Mouse (Mus musculus): ENCODE results near the gene Tln2.
"Not testable (repeated sequence)": the region's sequence is repeated elsewhere in the genome, so short reads cannot be mapped to it uniquely, and the experiment has no call there.

Gene Tln2

GRCm38 (mm10) chr9:67361511-67361910 lies 198.0 kb downstream of the Tln2 start:
- DNase-seq (ENCODE audit: low spot score in 2 of 2) = no peak

DNA sequence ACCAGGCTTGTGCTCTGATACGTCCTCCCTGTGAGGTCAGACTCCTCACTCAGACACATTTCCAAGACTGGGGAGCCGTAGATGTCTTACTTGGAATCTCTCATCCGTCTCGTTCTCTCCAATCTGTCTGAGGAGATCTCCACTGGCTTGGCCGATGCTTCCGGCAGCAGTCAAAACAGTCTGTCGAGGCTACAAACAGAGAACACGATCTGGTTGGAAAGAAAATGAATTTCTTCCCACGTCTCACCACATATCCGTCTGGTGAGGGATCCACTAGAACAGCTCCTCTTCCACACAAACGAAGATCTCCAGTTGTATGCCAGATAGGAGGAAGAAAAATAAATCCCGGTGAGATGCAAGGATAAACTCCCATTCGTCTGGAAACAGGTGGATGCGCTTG lies 205.1 kb downstream of the Tln2 start:
- DNase-seq (ENCODE audit: low spot score in 2 of 2) = no peak

DNA sequence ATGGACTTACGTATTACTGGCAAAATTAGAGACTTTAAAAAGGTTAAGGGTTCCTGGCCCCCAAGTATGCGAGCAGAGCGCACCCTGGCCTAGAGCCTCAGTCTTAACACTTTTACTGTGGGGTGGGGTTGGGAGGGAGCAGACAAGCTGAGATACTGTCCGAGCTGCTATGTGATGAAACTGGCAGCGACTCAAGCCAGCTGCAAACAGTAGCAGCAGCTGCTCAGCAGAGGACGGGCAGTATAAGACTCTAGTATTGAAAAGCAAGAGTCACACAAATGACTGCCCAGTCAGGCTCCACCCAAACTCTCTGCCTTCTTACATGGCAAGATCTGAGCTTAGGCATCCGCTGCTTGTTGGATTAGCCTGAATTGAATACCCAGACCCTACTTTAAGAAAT lies 206.1 kb downstream of the Tln2 start:
- DNase-seq (ENCODE audit: low spot score in 2 of 2) = no peak

DNA sequence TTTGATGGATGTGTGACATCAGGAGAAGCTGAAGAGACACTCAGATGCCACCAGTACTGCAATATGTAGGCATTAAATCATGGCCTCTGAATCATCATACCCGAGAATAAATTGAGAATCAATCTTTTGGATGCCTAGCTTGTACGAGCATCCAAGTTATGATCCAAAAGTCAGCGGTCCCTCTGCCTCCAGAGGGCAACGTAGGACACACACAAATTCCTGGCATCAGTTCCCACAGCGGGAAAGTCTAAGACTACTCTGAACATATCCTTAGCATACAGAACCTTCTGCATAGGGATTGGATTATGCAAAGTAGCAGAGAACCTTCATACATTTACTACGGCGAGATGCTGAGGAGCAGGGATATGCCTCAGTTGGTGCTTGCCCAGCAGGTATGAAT lies 210.5 kb downstream of the Tln2 start:
- DNase-seq (ENCODE audit: low spot score in 2 of 2) = no peak

GRCm38 (mm10) chr9:67347184-67347583 lies 212.3 kb downstream of the Tln2 start:
- no peak for DNase-seq (ENCODE audit: low spot score in 2 of 2)

- DNase-seq (ENCODE audit: low spot score in 2 of 2) = no peak
Observed at GRCm38 (mm10) chr9:67331281-67331680, 228.2 kb downstream of the Tln2 start.

DNA sequence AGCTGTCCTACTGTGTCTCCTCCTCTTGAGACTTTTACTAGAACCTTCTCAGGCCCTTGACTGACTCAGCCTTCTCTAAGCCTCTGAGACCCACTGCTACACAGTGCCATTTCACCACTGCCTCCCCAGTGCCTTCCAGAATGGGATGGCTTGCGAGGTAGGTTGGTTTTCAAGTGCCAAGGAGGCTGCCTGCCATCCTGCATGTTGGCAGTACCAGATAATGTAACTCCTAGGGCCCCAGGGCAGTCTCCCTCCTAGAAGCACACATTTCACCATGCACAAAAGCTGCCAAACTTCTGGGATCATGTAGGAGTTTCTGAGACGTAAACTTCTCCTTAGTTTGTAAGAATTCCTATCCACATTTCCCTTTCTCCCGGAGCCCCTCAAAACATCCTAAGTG lies 231.1 kb downstream of the Tln2 start:
- DNase-seq (ENCODE audit: low spot score in 2 of 2) = no peak

DNA sequence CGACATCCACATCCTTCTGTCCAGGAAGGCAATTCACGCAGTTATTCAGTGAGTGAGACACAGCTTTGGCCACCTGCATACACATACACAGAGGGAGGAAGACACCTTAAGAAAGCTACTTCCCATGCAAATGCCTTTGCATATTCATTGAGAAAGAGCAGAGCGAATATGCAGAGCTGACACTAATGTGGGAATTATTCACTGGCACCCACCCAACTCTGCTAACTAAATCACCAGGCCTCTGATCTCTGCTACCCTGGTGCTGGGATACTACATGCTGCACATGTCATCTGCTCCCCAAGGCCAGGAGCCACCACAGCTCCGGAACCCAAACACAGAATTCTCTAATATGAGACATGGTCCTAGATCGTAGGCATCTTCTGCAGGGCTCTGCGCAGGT lies 237.6 kb downstream of the Tln2 start:
- no peak for DNase-seq (ENCODE audit: low spot score in 2 of 2)

DNA sequence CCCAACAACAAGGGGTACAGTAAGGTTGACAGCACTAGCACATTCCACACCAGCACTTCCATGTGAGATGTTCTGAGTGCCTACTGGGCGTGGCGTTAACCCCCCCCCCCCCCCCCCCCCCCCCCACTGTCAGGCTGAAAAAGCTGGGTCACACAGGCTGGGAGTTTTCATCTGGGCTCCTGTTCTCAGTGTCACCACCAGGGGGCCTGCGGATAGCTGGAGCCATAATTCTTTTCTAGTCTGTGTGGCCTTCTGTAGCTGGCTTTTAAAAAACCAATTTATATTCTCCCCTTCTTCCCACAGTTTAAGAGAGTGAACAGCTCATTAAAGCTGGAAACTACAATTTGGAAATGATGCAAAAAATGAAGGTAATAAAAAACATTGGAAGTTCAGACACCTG lies 244.1 kb downstream of the Tln2 start:
- peak in 1 of 2 experiments; percentile 56 for DNase-seq (ENCODE audit: low spot score in 2 of 2)

- DNase-seq (ENCODE audit: low spot score in 2 of 2) = no peak
Observed at GRCm38 (mm10) chr9:67304992-67305391, 254.5 kb downstream of the Tln2 start.

GRCm38 (mm10) chr9:67303986-67304385 lies 255.5 kb downstream of the Tln2 start:
- no peak for DNase-seq (ENCODE audit: low spot score in 2 of 2)

DNA sequence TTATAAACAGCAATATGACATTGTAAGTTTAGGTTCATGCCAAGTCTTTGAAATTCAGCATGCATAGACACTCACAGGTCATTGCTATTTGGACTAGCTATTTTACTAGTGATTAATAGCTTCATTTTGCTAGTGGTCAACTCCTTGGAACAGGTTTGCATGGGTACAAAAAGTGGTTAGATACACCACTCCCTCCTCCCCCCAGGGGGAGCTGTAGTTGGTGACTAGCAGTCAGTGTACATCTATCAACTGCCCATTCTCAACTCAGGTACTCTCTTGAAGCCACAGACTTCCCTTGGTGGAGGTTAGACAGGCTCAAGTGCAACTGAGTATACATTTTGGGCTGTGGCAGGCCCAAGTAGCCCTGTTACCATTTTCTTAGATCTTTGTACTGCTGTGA lies 256.5 kb downstream of the Tln2 start:
- DNase-seq (ENCODE audit: low spot score in 2 of 2) = no peak

GRCm38 (mm10) chr9:67302386-67302989 lies 257.0 kb downstream of the Tln2 start:
- no peak for DNase-seq (ENCODE audit: low spot score in 2 of 2)

- DNase-seq (ENCODE audit: low spot score in 2 of 2) = no peak
Observed at GRCm38 (mm10) chr9:67301571-67301970, 257.9 kb downstream of the Tln2 start.

DNA sequence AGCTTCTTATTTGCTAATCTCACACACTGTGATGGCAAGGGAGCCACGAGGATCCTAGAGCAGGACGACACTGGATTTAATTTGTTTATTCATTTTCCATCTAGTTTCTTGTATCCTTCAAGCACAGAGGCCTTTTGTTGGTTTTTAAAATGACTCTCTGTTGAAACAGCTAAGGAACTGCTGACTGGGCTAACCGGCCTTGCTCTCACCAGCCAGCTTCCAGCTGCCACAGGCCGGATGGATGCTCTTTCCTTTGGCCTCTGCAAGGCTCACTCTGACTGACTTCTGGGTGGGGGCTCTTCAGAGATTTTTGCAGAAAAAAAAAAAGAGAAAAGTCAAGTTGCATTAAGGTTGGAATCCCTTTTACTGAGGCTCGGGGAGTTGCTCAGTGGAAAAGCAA lies 258.7 kb downstream of the Tln2 start:
- no peak for DNase-seq (ENCODE audit: low spot score in 2 of 2)

DNA sequence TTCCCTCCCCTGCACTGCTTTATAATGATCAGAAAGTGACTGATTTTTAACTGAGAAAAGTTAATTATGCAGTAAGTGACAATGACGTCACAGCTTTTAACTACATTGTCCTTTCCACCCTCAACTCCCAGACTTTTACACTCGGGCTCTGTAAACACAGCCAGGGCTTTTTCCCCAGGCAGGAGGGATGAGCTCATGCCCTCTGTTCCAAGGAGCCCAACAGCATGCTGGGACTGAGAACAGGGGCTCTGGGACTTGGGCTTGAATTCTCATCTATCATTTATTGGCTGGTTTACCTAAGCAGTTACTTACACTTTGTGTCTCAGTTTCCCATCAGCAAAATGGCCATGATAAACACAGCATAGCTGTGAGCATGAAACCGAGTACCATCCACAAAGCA lies 259.2 kb downstream of the Tln2 start:
- DNase-seq (ENCODE audit: low spot score in 2 of 2) = no peak

DNA sequence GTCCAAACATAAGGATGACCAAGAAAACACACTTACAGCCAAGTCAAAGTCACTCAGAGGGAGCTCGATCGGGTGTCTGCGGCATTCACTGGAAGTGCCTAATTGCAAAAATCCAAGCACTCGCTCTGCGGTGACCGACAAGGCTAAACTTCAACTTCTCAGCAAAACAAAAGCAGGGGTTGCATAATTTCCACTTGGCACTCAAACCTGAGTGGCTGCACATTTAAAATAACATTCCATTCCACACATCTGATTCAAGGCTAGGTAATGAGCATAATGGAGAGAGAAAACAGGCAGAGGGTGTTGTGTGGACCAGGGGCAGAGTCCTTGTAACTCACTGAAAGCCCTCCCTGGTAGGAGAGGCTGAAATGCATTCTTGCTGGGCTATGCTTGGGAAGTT lies 260.3 kb downstream of the Tln2 start:
- DNase-seq (ENCODE audit: low spot score in 2 of 2) = no peak

DNA sequence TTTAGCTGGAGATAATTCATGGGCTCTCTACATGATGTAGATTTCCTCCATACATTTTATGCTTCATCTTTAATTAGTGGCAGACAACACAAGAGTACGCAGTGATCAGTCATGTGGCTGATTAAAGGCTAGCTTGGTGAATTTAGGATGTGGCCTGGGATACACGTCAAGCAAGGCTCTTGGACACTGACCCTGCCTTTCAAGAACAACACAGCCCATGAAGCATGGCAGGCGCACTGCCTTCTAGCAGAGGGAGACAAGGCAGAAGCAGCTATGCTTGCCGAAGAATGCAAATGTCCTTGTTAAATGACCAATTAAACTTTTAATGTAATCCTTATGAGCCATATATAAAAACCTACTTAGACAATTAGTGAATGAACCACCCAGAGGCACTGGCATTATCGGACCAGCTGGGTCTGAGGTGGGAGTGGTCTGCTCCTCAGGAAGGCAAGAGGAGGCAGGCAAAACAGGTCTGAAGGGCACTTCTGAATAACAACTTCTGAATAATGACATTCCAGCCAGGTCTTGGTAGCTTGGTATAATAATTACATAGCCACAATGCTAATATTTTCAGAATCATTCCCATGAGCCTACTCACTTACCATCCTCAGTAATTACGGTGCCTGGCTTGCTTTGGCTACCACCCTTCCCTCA lies 262.1 kb downstream of the Tln2 start:
- no peak for DNase-seq (ENCODE audit: low spot score in 2 of 2)

GRCm38 (mm10) chr9:67287457-67287856 lies 272.0 kb downstream of the Tln2 start:
- DNase-seq (ENCODE audit: low spot score in 2 of 2) = no peak

- DNase-seq (ENCODE audit: low spot score in 2 of 2) = no peak
Observed at GRCm38 (mm10) chr9:67286801-67287200, 272.7 kb downstream of the Tln2 start.

DNA sequence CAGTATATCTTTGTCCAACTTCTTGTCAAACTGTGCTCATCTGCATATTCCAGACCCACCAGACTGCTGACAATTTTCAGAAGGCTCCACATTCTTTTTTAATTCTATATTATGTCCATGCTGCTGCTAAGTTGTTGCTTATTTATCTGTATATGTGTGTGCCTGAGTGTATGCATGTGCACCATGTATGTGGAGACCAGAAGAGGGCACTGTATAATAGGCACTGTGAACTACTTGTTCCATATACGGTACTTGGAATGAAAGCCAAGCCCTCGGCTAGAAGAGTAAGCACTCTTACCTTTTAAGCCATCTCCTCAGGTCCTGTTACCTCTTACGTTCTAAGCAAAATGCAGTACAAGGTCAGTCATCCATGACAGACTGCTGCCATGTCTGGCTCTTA lies 274.0 kb downstream of the Tln2 start:
- no peak for DNase-seq (ENCODE audit: low spot score in 2 of 2)

DNA sequence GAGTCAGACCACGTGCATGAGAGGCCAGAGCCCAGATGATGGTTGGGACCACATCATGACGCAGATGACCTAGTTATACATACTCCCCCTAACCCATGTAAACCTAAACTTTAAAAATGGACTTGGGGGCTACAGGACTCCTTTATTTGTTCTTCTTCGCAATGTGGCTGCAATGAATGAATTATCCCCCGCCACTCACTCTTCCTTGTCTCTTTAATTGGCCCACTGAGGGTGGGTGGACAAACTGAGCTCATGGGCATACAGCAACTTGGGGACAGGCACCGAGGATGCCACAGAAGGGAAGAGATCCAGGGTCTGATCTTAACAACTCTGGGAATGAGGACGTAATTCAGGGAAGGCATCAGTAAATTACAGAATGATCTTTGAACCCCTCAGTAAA lies 277.7 kb downstream of the Tln2 start:
- DNase-seq (ENCODE audit: low spot score in 2 of 2) = no peak

DNA sequence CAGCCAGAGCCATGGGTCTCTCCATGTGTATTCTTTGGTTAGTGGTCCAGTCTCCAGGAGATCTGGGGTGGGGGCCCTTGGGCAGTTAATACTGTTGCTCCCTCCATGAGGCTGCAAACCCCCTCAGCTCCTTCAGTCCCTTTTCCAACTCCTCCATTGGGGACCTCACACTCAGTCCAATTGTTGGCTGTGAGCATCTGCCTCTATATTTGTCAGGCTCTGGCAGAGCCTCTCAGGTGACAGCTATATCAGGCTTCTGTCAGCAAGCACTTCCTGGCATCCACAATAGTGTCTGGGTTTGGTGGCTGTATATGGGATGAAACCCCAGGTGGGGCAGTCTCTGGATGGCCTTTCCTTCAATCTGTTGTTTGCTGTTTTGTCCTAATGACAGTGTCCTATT lies 279.2 kb downstream of the Tln2 start:
- DNase-seq (ENCODE audit: low spot score in 2 of 2) = not testable (repeated sequence)

DNA sequence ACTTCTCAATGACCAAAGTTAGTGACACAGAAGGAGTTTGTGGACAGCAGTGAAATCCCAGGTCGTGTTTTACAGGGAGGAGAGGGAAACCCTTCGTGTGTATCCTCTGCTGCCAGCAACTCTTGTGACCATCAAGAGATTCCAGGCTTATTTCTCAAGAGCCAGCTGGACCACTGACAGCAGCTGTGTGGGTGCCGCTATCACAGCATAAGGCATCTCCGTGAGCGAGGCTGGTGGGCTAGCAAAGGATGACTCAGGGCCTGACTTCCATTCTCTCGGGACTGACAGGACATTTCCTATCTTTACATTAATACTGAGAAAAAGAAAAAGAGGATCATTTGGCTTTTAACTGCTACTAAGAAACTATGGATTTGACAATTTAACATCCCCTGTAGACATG lies 283.1 kb downstream of the Tln2 start:
- DNase-seq (ENCODE audit: low spot score in 2 of 2) = no peak

All from cerebellum, postnatal 4 days (tissue).